Mouse (Mus musculus): Measurements from ENCODE around the gene Gm15155. TPM values are rescaled to one million over a fixed set of nuclear protein-coding genes. Genes with fewer than 3 reads are reported as not detected.
"Not testable (repeated sequence)": the region's sequence is repeated elsewhere in the genome, so short reads cannot be mapped to it uniquely, and the experiment has no call there.

The Gm15155 gene
- 1 to 10 TPM in 1 of 2 experiments, under 1 TPM in 1; 0.52 to 1.3 TPM for total RNA-seq (2021)

GRCm38 (mm10) chrX:155624341-155624841 is at the start of gene Gm15155:
TSS of gene Gm15155 (plus strand) at chrX:155624741.
- intact Hi-C loops (cut with DNase I) = no loop called here
- DNase-seq (ENCODE audit: low spot score in 2 of 2) = peak; percentile 47 to 49

- no peak for DNase-seq (ENCODE audit: low spot score in 2 of 2)
- intact Hi-C loops (cut with DNase I) = no loop called here
Measured at GRCm38 (mm10) chrX:155579791-155580190, 44.8 kb upstream of the Gm15155 start.

DNA sequence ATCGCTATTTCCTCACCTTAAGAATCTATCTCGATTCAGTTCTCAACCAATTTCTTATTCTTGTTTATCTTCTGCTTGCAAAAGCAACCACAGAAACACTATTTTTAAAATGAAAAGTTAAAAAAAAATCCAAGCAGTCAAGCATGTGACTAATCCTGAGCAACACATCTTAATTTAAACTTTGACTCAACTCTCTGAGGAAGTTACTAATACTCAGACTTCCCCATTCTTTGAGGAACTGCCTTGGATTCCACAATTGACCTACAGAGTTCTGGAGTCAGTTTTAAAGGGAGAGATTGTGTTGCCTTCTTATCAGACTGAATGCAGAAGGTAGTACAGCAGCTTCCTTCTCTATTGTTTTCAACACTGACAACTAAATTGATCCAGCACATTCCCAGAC is 40.0 kb upstream of the Gm15155 start:
- intact Hi-C loops (cut with DNase I) = no loop called here
- no peak for DNase-seq (ENCODE audit: low spot score in 2 of 2)

DNA sequence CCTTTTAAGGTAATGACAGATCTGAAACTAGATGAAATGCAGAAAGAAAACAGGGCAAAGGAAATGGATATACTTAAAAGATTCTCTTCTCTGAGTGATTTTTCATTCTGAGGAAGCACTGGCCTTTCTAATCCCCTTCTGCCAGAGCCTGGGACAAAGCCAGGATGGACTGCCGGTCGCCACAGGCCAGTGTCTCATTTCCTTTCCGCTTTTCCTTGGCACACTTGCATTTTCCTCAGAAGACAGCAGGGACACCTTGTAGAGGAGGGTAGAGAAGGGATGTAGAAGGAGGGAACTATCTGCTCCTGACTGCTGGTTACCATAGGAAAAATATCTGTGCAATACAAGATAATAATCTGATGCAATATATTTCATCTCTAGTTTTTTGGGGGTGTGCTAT is 33.1 kb upstream of the Gm15155 start:
- DNase-seq (ENCODE audit: low spot score in 2 of 2) = no peak
- intact Hi-C loops (cut with DNase I) = no loop called here

DNA sequence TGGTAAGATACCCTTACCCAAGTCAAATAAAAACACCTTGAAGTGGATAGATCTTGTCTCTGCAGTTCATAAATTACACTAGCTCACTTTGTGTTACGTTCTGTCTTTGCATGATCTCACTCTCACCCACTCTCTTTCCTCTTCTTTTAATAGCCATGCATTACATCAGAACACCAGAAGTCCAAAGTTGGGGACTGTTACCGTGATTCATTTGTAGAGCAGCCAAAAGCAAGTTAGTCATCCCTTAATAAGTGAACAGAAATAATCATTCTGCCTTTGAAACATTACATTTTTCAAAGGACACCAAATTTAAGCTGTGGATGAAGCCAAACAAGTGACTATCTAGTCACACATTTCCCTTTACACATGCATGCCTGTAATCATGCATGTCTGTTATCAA is 32.1 kb upstream of the Gm15155 start:
- intact Hi-C loops (cut with DNase I) = no loop called here
- no peak for DNase-seq (ENCODE audit: low spot score in 2 of 2)

DNA sequence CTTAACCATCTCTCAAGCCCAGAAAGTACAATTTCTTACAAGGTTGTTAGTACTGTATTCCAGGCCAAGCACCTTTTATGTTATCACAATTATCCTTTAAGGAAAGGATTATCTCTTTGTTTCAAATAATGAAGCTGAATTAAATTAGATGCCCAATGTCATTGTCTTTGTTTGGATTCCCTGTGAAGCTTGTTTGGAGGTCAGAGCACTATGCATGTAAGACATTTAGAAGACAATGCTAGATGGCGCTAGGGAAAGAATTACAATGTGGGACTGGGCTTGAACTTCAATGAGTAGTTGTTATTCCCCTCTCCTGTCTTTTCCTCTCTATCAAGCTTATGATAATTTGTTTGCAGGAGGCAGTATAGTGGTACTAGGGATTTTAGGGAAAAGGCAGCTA is 29.9 kb upstream of the Gm15155 start:
- intact Hi-C loops (cut with DNase I) = no loop called here

GRCm38 (mm10) chrX:155596390-155596789 is 28.2 kb upstream of the Gm15155 start:
- no peak for DNase-seq (ENCODE audit: low spot score in 2 of 2)
- intact Hi-C loops (cut with DNase I) = no loop called here

More for the DNA sequence above, 29.9 kb upstream of the Gm15155 start:
- no peak for DNase-seq (ENCODE audit: low spot score in 2 of 2)

- intact Hi-C loops (cut with DNase I) = no loop called here
- peak; percentile 32 to 58 for DNase-seq (ENCODE audit: low spot score in 2 of 2)
Measured at GRCm38 (mm10) chrX:155601196-155601595, 23.3 kb upstream of the Gm15155 start.

- DNase-seq (ENCODE audit: low spot score in 2 of 2) = peak in 1 of 2 experiments; percentile 19
- intact Hi-C loops (cut with DNase I) = no loop called here
Measured at GRCm38 (mm10) chrX:155622527-155622926, 2.0 kb upstream of the Gm15155 start.

GRCm38 (mm10) chrX:155622961-155623599 is 1.5 kb upstream of the Gm15155 start:
- DNase-seq (ENCODE audit: low spot score in 2 of 2) = peak; percentile 35 to 45
- intact Hi-C loops (cut with DNase I) = no loop called here

GRCm38 (mm10) chrX:155623701-155624281 is 750 bp upstream of the Gm15155 start, which contains the start of gene Ptchd1:
TSS of gene Ptchd1 (minus strand) at chrX:155623814.
- intact Hi-C loops (cut with DNase I) = no loop called here
- peak; percentile 17 to 25 for DNase-seq (ENCODE audit: low spot score in 2 of 2)

GRCm38 (mm10) chrX:155624895-155625294 is 354 bp downstream of the Gm15155 start:
- intact Hi-C loops (cut with DNase I) = no loop called here
- no peak for DNase-seq (ENCODE audit: low spot score in 2 of 2)

GRCm38 (mm10) chrX:155625671-155626196 is 1.2 kb downstream of the Gm15155 start:
- intact Hi-C loops (cut with DNase I) = no loop called here
- peak in 1 of 2 experiments; percentile 15 for DNase-seq (ENCODE audit: low spot score in 2 of 2)

GRCm38 (mm10) chrX:155643975-155644374 is 19.4 kb downstream of the Gm15155 start:
- DNase-seq (ENCODE audit: low spot score in 2 of 2) = no peak
- intact Hi-C loops (cut with DNase I) = no loop called here

GRCm38 (mm10) chrX:155645975-155646374 is 21.4 kb downstream of the Gm15155 start:
- intact Hi-C loops (cut with DNase I) = no loop called here
- DNase-seq (ENCODE audit: low spot score in 2 of 2) = no peak

DNA sequence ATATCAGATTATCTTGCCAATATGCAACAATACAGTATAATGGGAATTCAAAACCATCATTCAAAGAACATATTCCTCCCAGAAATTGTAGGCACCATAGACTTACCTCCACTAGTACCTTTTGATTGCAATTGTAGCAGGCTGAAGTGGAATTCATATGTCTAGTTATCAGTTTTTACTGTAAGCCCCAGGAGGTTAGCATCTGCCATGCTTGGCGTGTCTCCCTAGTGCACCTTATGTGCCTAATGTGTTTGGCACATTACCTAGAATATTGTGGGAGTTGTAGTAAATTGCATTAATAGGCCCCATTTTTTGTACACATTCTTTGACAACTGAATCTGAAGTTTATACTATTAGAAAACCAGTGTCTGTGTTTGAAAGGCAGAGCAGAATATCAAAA is 33.4 kb downstream of the Gm15155 start:
- no peak for DNase-seq (ENCODE audit: low spot score in 2 of 2)
- intact Hi-C loops (cut with DNase I) = no loop called here

- intact Hi-C loops (cut with DNase I); DNase-seq (ENCODE audit: low spot score in 2 of 2): not testable (repeated sequence)
Measured at GRCm38 (mm10) chrX:155690440-155690839, 65.9 kb downstream of the Gm15155 start.

DNA sequence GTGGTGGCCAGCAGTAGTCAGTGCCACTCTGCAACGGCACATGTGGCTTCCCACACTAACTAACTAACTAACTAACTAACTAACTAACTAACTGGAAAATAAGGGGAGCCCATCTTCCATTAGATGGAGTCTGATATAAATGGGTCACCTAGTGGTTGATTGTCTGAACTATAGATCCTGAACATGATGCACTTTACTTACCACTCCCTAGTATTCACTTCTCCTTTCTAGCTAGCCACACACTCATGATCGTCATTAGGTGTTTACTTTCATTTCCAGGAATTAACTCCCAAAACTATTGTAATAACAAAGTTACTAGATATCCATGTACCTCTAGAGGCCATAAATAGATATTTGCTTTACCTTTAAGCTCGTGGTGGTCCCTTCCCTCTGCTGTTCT is 99.6 kb downstream of the Gm15155 start:
- intact Hi-C loops (cut with DNase I) = no loop called here

GRCm38 (mm10) chrX:155728387-155728786 is 103.8 kb downstream of the Gm15155 start:
- intact Hi-C loops (cut with DNase I) = no loop called here
- DNase-seq (ENCODE audit: low spot score in 2 of 2) = no peak

More for the DNA sequence above, 99.6 kb downstream of the Gm15155 start:
- DNase-seq (ENCODE audit: low spot score in 2 of 2) = no peak

- intact Hi-C loops (cut with DNase I) = no loop called here
- DNase-seq (ENCODE audit: low spot score in 2 of 2) = no peak
Measured at GRCm38 (mm10) chrX:155888118-155888517, 263.6 kb downstream of the Gm15155 start.

DNA sequence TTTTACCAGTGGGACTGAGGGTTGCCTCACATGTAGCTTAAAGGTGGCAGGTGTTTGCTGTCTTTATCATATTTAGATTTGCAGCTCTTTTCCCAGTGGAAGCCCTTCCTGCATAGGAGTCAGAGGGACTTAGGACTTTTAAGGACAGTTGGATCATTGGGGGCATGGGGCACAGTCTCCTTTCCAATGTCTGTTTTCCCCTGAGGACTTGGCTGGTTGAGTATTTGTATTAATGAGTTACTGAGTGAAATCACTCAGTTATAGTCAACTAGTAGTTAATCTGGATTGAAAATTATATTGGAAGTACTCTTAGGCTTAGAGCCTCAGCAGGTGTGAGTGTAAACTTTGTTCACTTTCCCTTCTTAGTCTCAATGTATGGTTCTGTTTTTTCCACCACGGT is 275.5 kb downstream of the Gm15155 start:
- DNase-seq (ENCODE audit: low spot score in 2 of 2) = no peak
- intact Hi-C loops (cut with DNase I) = no loop called here
